Mouse (Mus musculus): Measurements from ENCODE around the gene Sesn2.
"Not testable (repeated sequence)": the region's sequence is repeated elsewhere in the genome, so short reads cannot be mapped to it uniquely, and the experiment has no call there.

DNA sequence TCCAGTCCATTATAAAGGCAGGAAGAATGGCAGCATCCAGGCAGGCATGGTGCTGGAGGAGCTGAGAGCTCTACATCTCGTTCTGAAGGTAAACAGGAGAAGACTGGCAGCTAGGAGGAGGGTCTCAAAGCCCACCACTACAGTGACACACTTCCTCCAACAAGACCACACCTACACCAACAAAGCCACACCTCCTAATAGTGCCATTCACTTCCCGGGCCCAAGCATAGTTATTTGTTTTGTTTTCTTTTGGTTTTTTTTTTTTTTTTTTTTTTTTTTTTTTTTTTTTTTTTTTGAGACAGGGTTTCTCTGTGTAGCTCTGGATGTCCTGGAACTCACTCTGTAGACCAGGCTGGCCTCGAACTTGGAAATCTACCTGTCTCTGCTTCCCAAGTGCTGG lies 28.2 kb downstream of the Sesn2 start:
- not testable (repeated sequence) for TF ChIP-seq CTCF, EP300 (IDR thresholded peaks at IDR 0.05; ENCODE audit: low read depth)

Measured in liver, postnatal 0 days (tissue).